Mouse (Mus musculus): ENCODE results near the gene Snrpn. TPM values are rescaled to one million over a fixed set of nuclear protein-coding genes. Genes with fewer than 3 reads are reported as not detected.
"Not testable (repeated sequence)": the region's sequence is repeated elsewhere in the genome, so short reads cannot be mapped to it uniquely, and the experiment has no call there.

Snrpn gene
- 600 and 688 TPM in 2 replicates for polyA plus RNA-seq (2015; fragmentation: Nextera tagmentation; extraction: Ambion mirVana)

DNA sequence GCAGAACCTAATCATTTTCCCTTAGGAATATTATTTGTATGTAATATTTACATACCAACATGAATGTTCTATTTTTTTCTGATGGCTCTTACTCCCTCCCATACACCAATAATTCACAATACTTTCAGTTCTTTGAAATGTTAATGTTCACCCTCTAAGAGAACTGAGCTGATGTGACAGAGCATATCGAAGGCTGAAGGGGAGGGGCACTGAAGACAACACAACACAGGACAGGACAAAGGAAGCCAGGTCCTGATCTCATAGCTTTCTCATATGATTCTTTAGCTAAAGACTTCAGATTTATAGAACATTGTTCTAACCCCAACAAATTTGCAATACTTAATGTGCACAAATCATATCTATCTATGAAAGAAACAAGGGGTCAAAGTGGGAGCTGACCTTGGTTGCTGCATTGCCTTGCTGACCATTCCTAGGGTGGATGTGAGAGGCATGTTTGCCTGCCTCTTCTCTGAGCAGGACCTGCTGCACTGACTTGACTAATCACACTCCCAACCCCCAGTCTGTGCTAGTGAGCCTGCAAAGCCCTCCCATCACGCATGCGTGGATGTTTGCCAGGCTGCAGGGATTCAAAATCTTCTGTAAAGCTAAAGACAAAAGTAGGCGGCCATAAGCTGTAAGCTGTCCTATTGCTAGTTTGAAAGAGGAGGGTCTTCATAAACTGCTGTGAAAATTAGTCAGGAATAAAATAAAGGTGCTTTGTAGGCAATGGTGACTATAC lies at the start of gene Snrpn:
Gene Snrpn, minus strand, starts transcription at position 478 of the 739 bp plus-strand sequence.
- H3K36me3 ChIP-seq = no peaks in the 10 kb centered on the region
- no peak within 1 kb of the TSS for H3K4me3 ChIP-seq
- H3K4me2 ChIP-seq = no peak within 1 kb of the TSS
- WGBS = 65% methylated on average over 4 of the region's 4 CpGs
- ATAC-seq (ENCODE audit: low read depth) = no peak
- no peaks in the 10 kb centered on the region for H3K9me3 ChIP-seq
- no peak within 1 kb of the TSS for H3K27ac ChIP-seq (replicated peaks)
- H3K9ac ChIP-seq = no peak within 1 kb of the TSS
- H3K27me3 ChIP-seq = no peaks in the 10 kb centered on the region
- H3K4me1 ChIP-seq (replicated peaks) = no peaks in the 10 kb centered on the region

DNA sequence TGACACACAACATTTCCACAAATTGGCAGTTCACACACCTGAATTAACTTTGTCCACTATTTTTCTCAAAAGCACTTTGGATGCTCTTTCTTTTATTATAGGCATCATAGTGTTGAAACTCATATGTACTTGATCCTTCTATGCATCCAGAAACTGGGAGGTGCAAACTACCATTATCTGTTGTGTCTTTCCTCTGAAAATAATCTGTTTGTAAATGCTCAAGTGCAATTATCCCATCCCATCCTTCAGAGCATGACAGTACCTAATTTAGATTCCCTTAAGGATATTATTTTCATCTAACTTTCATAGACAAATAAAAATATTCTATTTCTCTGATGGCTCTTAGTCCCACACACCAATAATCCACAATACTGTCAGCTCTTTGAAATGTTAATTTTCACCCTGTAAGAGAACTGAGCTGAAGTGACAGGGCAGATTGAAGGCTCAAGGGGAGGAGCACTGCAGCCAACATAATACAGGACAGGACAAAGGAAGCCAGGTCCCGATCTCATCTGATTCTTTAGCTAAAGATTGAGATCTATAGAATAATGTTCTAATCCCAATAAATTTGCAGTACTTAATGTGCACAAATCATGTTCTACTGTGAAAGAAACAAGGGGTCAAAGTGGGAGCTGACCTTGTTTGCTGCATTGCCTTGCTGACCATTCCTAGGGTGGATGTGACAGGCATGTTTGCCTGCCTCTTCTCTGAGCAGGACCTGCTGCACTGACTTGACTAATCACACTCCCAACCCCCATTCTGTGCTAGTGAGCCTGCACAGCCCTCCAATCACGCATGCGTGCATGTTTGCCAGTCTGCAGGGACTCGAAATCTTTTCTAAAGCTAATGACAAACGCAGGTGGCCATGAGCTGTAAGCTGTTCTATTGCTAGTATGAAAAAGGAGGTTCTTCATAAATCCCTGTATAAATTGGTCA lies 30.5 kb upstream of the Snrpn start:
- peak overlapping the region; percentile 59; the same call in 1 of the 2 replicates for H3K27ac ChIP-seq (replicated peaks)
- peak; percentile 94 for ATAC-seq (ENCODE audit: low read depth)
- no peaks in the 10 kb centered on the region for H3K4me1 ChIP-seq (replicated peaks)
- WGBS = 56% methylated on average over 5 of the region's 5 CpGs
- H3K27me3 ChIP-seq = no peaks in the 10 kb centered on the region
- peak overlapping the region; percentile 8 for H3K4me3 ChIP-seq
- peak overlapping the region; percentile 28 for H3K4me2 ChIP-seq
- 0 out of 2 replicates have a peak, but pooled peaks cover 4% of the 10 kb centered on the region for H3K9me3 ChIP-seq
- H3K36me3 ChIP-seq = no peaks in the 10 kb centered on the region
- peak overlapping the region; percentile 31; the same call in 1 of the 2 replicates for H3K9ac ChIP-seq

DNA sequence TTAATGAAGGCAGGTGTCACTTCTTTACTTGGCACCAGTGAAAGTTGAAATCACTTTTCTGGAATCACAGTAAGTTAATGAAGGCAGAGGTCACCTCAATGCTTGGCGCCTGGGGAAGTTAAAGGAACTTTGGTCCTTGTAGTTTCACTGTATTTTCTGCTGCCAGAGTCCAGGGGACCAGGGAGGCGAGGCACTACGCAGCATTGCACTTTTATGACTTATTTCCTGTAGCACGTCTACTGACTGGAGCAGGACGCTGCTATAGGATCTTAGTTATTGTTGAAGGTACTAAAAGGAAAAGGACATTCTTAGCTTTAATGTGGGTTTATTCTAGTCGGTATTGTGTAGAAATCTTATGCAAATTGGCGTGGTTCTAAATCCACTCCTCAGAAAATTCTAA lies 14.7 kb downstream of the Snrpn start:
- WGBS = 73% methylated on average over 7 of the region's 7 CpGs
- H3K9ac ChIP-seq = no peak overlapping the region
- no peak overlapping the region for H3K4me2 ChIP-seq
- ATAC-seq (ENCODE audit: low read depth) = no peak
- H3K27ac ChIP-seq (replicated peaks) = no peak overlapping the region
- no peak overlapping the region for H3K4me3 ChIP-seq
- no peaks in the 10 kb centered on the region for H3K36me3 ChIP-seq
- no peaks in the 10 kb centered on the region for H3K27me3 ChIP-seq
- no peaks in the 10 kb centered on the region for H3K9me3 ChIP-seq
- H3K4me1 ChIP-seq (replicated peaks) = no peaks in the 10 kb centered on the region

DNA sequence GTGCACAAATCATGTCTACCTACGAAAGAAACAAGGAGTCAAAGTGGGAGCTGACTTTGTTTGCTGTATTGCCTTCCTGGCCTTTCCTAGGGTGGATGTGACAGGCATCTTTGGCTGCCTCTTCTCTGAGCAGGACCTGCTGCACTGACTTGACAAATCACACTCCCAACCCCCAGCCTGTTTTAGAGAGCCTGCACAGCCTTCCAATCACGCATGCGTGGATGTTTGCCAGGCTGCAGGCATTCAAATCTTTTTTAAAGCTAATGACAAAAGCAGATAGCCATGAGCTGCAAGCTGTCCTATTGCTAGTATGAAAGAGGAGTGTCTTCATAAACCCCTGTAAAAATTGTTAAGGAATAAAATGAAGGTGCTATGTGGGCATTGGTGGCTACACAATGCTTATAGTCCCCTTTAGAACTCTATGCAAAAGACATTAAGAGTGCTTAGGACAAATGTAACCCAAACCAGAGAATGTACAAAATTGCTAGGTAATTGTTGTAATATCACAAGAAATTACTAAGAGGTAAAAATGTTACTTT lies 16.9 kb downstream of the Snrpn start:
- not testable (repeated sequence) for H3K27me3 ChIP-seq; H3K4me2 ChIP-seq; ATAC-seq (ENCODE audit: low read depth); H3K9ac ChIP-seq; H3K4me1 ChIP-seq (replicated peaks); H3K27ac ChIP-seq (replicated peaks); H3K4me3 ChIP-seq; H3K9me3 ChIP-seq; H3K36me3 ChIP-seq
- 59% methylated on average over 3 of the region's 3 CpGs for WGBS

DNA sequence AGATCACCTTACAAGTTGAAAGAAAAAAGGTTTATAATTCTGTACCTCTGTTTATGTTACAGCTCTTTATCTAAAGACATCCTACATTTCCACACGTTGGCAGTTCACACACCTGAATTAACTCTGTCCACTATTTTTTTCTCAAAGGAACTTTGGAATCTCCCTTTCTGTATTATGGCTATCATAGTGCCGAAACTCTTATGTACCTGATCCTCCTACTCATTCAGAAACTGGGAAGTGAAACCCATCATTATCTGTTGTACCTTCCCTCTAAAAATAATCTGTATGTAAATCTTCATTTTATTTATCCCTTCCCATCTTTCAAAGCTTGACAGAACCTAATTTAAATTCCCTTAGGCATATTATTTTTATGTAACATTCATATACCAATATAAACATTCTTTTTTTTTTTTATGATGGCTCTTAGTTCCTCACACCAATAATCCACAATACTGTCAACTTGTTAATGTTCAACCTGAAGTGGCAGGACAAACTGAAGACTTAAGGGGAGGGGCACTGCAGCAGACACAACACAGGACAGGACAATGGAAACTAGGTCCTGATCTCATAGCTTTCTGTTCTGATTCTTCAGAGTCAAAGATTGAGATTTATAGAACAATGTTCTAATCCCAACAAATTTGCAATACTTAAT lies 17.5 kb downstream of the Snrpn start:
- WGBS = 75% methylated on average over 2 of the region's 2 CpGs
- ATAC-seq (ENCODE audit: low read depth) = no peak
- H3K9me3 ChIP-seq = no peaks in the 10 kb centered on the region
- H3K9ac ChIP-seq = no peak overlapping the region
- H3K4me2 ChIP-seq = no peak overlapping the region
- no peak overlapping the region for H3K4me3 ChIP-seq
- H3K4me1 ChIP-seq (replicated peaks) = no peaks in the 10 kb centered on the region
- no peaks in the 10 kb centered on the region for H3K27me3 ChIP-seq
- no peaks in the 10 kb centered on the region for H3K36me3 ChIP-seq
- no peak overlapping the region for H3K27ac ChIP-seq (replicated peaks)

DNA sequence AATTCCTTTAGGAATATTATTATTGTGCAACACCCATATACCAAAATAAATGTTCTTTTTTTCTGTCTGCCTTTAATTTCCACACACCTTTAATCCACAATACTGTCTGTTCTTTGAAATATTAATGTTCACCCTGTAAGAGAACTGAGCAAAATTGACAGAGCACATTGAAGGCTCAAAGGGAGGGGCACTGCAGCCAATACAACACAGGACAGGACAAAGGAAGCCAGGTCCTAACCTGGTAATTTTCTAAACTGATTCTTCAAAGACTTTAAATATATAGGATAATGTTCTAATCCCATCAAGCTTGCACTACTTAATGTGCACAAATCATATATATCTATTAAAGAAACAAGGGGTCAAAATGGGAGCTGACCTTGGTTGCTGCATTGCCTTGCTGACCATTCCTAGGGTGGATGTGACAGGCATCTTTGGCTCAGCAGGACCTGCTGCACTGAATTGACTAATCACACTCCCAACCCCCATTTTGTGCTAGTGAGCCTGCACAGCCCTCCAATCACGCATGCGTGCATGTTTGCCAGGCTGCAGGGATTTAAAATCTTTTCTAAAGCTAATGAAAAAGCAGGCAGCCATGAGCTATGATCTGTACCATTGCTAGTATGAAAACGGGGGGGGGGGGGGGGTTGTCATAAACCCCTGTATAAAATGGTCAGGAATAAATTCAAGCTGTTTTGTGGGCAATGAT lies 42.7 kb downstream of the Snrpn start:
- no peaks in the 10 kb centered on the region for H3K27me3 ChIP-seq
- H3K4me1 ChIP-seq (replicated peaks) = no peaks in the 10 kb centered on the region
- WGBS = 60% methylated on average over 3 of the region's 3 CpGs
- ATAC-seq (ENCODE audit: low read depth) = peak; percentile 65; the same call in 1 of the 2 replicates
- no peaks in the 10 kb centered on the region for H3K9me3 ChIP-seq
- H3K36me3 ChIP-seq = no peaks in the 10 kb centered on the region
- H3K4me2 ChIP-seq = 0 out of 2 replicates have a peak overlapping the region, but pooled peaks have one; percentile 12
- H3K4me3 ChIP-seq = no peak overlapping the region
- no peak overlapping the region for H3K9ac ChIP-seq
- H3K27ac ChIP-seq (replicated peaks) = 0 out of 2 replicates have a peak overlapping the region, but pooled peaks have one; percentile 28

DNA sequence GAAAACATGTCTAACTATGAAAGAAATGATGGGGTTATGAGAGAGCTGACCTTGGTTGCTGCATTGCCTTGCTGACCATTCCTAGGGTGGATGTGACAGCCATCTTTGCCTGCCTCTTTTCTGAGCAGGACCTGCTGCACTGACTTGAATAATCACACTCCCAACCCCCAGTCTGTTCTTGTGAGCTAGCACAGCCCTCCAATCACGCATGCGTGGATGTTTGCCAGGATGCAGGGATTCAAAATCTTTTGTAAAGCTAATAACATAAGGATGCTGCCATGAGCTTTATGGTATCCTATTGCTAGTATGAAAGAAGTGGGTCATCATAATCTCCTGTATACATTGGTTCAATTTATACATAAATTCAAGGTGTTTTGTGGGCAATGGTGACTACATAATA lies 63.7 kb downstream of the Snrpn start:
- no peak overlapping the region for H3K9ac ChIP-seq
- ATAC-seq (ENCODE audit: low read depth) = no peak
- H3K4me3 ChIP-seq = no peak overlapping the region
- H3K9me3 ChIP-seq = no peaks in the 10 kb centered on the region
- H3K4me2 ChIP-seq = no peak overlapping the region
- H3K27ac ChIP-seq (replicated peaks) = no peak overlapping the region
- H3K27me3 ChIP-seq = no peaks in the 10 kb centered on the region
- H3K36me3 ChIP-seq = no peaks in the 10 kb centered on the region
- H3K4me1 ChIP-seq (replicated peaks) = no peaks in the 10 kb centered on the region
- WGBS = 75% methylated on average over 2 of the region's 2 CpGs

DNA sequence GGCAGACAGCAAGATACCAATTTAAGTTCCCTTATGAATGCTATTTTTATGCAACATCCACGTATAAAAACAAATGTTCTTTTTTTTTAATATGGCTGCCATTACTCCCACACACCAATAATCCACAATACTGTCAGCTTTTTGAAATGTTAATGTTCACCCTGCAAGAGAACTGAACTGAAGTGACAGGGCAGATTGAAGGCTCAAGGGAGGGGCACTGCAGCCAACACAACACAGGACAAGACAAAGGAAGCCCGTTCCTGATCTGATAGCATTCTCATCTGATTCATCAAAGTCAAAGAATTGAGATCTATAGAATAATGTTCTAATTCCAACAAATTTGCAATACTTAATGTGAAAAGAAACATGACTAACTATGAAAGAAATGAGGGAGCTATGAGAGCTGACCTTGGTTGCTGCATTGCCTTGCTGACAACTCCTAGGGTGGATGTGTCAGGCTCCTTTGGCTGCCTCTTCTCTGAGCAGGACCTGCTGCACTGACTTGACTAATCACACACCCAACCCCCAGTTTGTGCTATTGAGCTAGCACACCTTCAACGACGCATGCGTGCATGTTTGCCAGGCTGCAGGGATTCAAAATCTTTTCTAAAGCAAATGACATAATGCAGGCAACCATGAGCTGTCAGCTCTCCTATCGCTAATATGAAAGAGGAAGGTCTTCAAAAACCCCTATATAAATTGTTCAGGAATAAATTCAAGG lies 92.4 kb downstream of the Snrpn start:
- H3K4me2 ChIP-seq = no peak overlapping the region

DNA sequence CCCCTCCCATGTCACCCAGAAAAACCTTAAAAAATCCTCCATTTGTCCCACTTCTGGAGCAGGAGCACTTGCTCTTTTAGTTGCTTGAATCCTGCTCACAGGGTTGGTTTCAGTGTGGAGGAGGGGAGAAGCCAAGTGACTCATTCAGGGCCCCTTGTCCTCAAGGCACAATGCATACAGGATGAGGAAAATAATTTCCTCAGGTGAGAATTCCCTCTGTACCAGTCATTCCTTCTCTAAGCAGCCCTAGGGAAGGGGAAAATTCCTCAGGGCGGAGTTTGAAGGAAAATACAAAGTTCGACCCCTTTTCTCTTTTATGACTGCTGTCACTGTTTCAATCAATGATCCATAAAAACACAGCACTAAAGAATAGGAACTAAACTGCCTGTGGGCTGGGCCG lies 126.8 kb downstream of the Snrpn start:
- Histone ChIP-seq H3K4me1 (replicated peaks) (no peaks in the 10 kb centered on the region), H3K36me3 (no peaks in the 10 kb centered on the region), H3K4me2 (no peak overlapping the region), H3K27me3 (no peaks in the 10 kb centered on the region), H3K9me3 (0 out of 2 replicates have a peak, but pooled peaks cover 4% of the 10 kb centered on the region), H3K27ac (replicated peaks) (no peak overlapping the region), H3K9ac (no peak overlapping the region), H3K4me3 (no peak overlapping the region)
- no peak for ATAC-seq (ENCODE audit: low read depth)
- WGBS = 45% methylated on average over 3 of the region's 3 CpGs

More for the DNA sequence above, 92.4 kb downstream of the Snrpn start:
- Histone ChIP-seq H3K36me3 (no peaks in the 10 kb centered on the region), H3K9me3 (no peaks in the 10 kb centered on the region), H3K4me3 (no peak overlapping the region), H3K9ac (no peak overlapping the region), H3K27me3 (no peaks in the 10 kb centered on the region), H3K4me1 (replicated peaks) (no peaks in the 10 kb centered on the region), H3K27ac (replicated peaks) (no peak overlapping the region)
- ATAC-seq (ENCODE audit: low read depth) = no peak
- 73% methylated on average over 6 of the region's 6 CpGs for WGBS

DNA sequence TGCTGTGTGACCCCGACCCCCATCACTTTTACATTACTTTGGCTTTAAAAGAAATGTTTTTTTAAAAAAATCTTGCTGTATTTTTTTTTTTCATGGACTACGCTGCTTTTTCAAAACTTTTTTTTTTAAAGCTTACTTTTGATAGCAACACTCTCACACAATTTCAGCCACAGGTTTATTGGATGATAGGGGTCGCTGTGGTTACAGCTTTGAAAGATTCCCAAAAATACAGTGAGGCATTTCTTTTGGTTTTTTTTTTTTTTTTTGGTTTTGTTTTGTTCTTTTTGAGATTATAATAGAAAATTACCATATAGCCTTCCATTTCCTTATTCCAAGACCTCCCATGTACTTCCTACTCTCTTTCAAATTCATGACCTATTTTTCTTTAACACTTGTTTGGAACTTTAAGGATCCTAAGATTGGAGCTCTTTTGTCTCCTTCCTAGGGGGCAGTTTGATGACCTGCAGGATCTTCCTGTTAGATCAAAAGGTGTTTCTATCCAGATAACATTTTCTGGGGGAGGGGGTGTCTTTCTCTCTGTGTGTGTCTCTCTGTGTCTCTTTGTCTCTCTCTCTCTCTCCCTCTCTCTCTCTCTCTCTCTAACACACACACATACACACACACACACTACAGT lies 132.2 kb downstream of the Snrpn start:
- Histone ChIP-seq H3K36me3 (no peaks in the 10 kb centered on the region), H3K27ac (replicated peaks) (no peak overlapping the region), H3K4me1 (replicated peaks) (no peaks in the 10 kb centered on the region), H3K9ac (no peak overlapping the region), H3K4me2 (no peak overlapping the region), H3K4me3 (no peak overlapping the region), H3K9me3 (peaks cover 28% of the 10 kb centered on the region), H3K27me3 (no peaks in the 10 kb centered on the region)
- ATAC-seq (ENCODE audit: low read depth) = no peak
- WGBS = 51% methylated on average over 3 of the region's 3 CpGs

Measured in neural tube, embryonic 13.5 days (tissue).